Mouse (Mus musculus) embryonic fibroblast, embryonic 13.5 days (primary cell): ENCODE results near the gene Ndufb4.

Experiments used
- CTCF ChIP-seq: IDR thresholded peaks from 2 replicates; pipeline ENCODE4 v1.5.1; 2011; ENCODE audit warnings: mild to moderate bottlenecking, control low read depth, low read length, moderate library complexity, borderline replicate concordance; ENCODE audit not compliant: insufficient read depth
- POLR2A ChIP-seq: IDR thresholded peaks from 2 replicates; pipeline ENCODE4 v1.6.1; 2011; ENCODE audit warnings: low read depth, mild to moderate bottlenecking, control low read depth, low read length, moderate library complexity

- no peak for TF ChIP-seq POLR2A
- TF ChIP-seq CTCF: no peak
These were observed 2.8 kb downstream of the Ndufb4 start for GRCm38 (mm10) chr16:37651467-37651866.
